Mouse (Mus musculus): ENCODE measurements around the gene Tshz2. TPM values are rescaled to one million over a fixed set of nuclear protein-coding genes. Genes with fewer than 3 reads are reported as not detected.
A peak's percentile ranks its signal among the peaks of the same experiment; 100 is the strongest.

Tshz2 gene
- polyA plus RNA-seq, 1 experiment from 2014 or later: 20.1 TPM

GRCm38 (mm10) chr2:169928447-169929120 is 295.8 kb downstream of the Tshz2 start:
- H3K27ac ChIP-seq (ENCODE audit: low read length): 0 out of 2 replicates have a peak overlapping the region, but pooled peaks have one; percentile 33
- no peak for ATAC-seq (ENCODE audit: insufficient number of reproducible peaks, insufficient read depth, low FRiP score, low read depth)

GRCm38 (mm10) chr2:169929540-169930497 is 297.0 kb downstream of the Tshz2 start:
- Histone ChIP-seq H3K36me3 (ENCODE audit: control insufficient read depth, insufficient read depth, low read length) (no peaks in the 10 kb centered on the region), H3K9me3 (ENCODE audit: control insufficient read depth, low read depth, low read length) (no peaks in the 10 kb centered on the region), H3K4me2 (replicated peaks; ENCODE audit: low read depth, low read length) (peak overlapping the region; percentile 37), H3K9ac (replicated peaks; ENCODE audit: low read depth, low read length) (no peak overlapping the region; the same call in 1 of the 2 replicates), H3K27me3 (ENCODE audit: control insufficient read depth, insufficient read depth, low read length) (no peaks in the 10 kb centered on the region), H3K4me1 (ENCODE audit: control insufficient read depth, insufficient read depth, low read length) (peaks cover 16% of the 10 kb centered on the region), H3K27ac (ENCODE audit: low read length) (no peak overlapping the region), H3K4me3 (ENCODE audit: low read depth, low read length) (peak overlapping the region; percentile 24)
- ATAC-seq (ENCODE audit: insufficient number of reproducible peaks, insufficient read depth, low FRiP score, low read depth): peak; percentile 68
- 49% methylated on average over 23 of the region's 23 CpGs for WGBS

More at GRCm38 (mm10) chr2:169928447-169929120, 295.8 kb downstream of the Tshz2 start:
- no peak overlapping the region for H3K4me2 ChIP-seq (replicated peaks; ENCODE audit: low read depth, low read length)
- H3K4me1 ChIP-seq (ENCODE audit: control insufficient read depth, insufficient read depth, low read length): peaks cover 15% of the 10 kb centered on the region
- H3K4me3 ChIP-seq (ENCODE audit: low read depth, low read length): no peak overlapping the region
- no peak overlapping the region for H3K9ac ChIP-seq (replicated peaks; ENCODE audit: low read depth, low read length)
- H3K27me3 ChIP-seq (ENCODE audit: control insufficient read depth, insufficient read depth, low read length): no peaks in the 10 kb centered on the region
- WGBS: 53% methylated on average over 14 of the region's 14 CpGs
- H3K9me3 ChIP-seq (ENCODE audit: control insufficient read depth, low read depth, low read length): no peaks in the 10 kb centered on the region
- no peaks in the 10 kb centered on the region for H3K36me3 ChIP-seq (ENCODE audit: control insufficient read depth, insufficient read depth, low read length)

GRCm38 (mm10) chr2:169935642-169936041 is 302.8 kb downstream of the Tshz2 start:
- no peak overlapping the region for H3K4me3 ChIP-seq (ENCODE audit: low read depth, low read length)
- no peaks in the 10 kb centered on the region for H3K27me3 ChIP-seq (ENCODE audit: control insufficient read depth, insufficient read depth, low read length)
- no peak overlapping the region for H3K4me2 ChIP-seq (replicated peaks; ENCODE audit: low read depth, low read length)
- H3K4me1 ChIP-seq (ENCODE audit: control insufficient read depth, insufficient read depth, low read length): 0 out of 2 replicates have a peak, but pooled peaks cover 7% of the 10 kb centered on the region
- 51% methylated on average over 6 of the region's 6 CpGs for WGBS
- no peaks in the 10 kb centered on the region for H3K9me3 ChIP-seq (ENCODE audit: control insufficient read depth, low read depth, low read length)
- no peak overlapping the region; the same call in 1 of the 2 replicates for H3K27ac ChIP-seq (ENCODE audit: low read length)
- no peak overlapping the region for H3K9ac ChIP-seq (replicated peaks; ENCODE audit: low read depth, low read length)
- no peak for ATAC-seq (ENCODE audit: insufficient number of reproducible peaks, insufficient read depth, low FRiP score, low read depth)
- H3K36me3 ChIP-seq (ENCODE audit: control insufficient read depth, insufficient read depth, low read length): no peaks in the 10 kb centered on the region

- Histone ChIP-seq H3K9ac (replicated peaks; ENCODE audit: low read depth, low read length) (no peak overlapping the region), H3K4me3 (ENCODE audit: low read depth, low read length) (no peak overlapping the region), H3K27ac (ENCODE audit: low read length) (peak overlapping the region; percentile 70), H3K27me3 (ENCODE audit: control insufficient read depth, insufficient read depth, low read length) (no peaks in the 10 kb centered on the region), H3K9me3 (ENCODE audit: control insufficient read depth, low read depth, low read length) (no peaks in the 10 kb centered on the region), H3K4me2 (replicated peaks; ENCODE audit: low read depth, low read length) (no peak overlapping the region), H3K36me3 (ENCODE audit: control insufficient read depth, insufficient read depth, low read length) (no peaks in the 10 kb centered on the region), H3K4me1 (ENCODE audit: control insufficient read depth, insufficient read depth, low read length) (0 out of 2 replicates have a peak, but pooled peaks cover 4% of the 10 kb centered on the region)
- WGBS: 37% methylated on average over 16 of the region's 16 CpGs
- peak; percentile 83; the same call in 1 of the 2 replicates for ATAC-seq (ENCODE audit: insufficient number of reproducible peaks, insufficient read depth, low FRiP score, low read depth)
Measured at GRCm38 (mm10) chr2:169940297-169941142, 307.7 kb downstream of the Tshz2 start.

- H3K27ac ChIP-seq (ENCODE audit: low read length): no peak overlapping the region
- no peaks in the 10 kb centered on the region for H3K9me3 ChIP-seq (ENCODE audit: control insufficient read depth, low read depth, low read length)
- 82% methylated on average over 6 of the region's 6 CpGs for WGBS
Measured at GRCm38 (mm10) chr2:169943727-169944126, 310.9 kb downstream of the Tshz2 start.

GRCm38 (mm10) chr2:169948139-169948538 is 315.3 kb downstream of the Tshz2 start:
- H3K4me2 ChIP-seq (replicated peaks; ENCODE audit: low read depth, low read length): no peak overlapping the region
- H3K36me3 ChIP-seq (ENCODE audit: control insufficient read depth, insufficient read depth, low read length): no peaks in the 10 kb centered on the region
- H3K27ac ChIP-seq (ENCODE audit: low read length): no peak overlapping the region
- no peaks in the 10 kb centered on the region for H3K9me3 ChIP-seq (ENCODE audit: control insufficient read depth, low read depth, low read length)
- H3K27me3 ChIP-seq (ENCODE audit: control insufficient read depth, insufficient read depth, low read length): no peaks in the 10 kb centered on the region
- ATAC-seq (ENCODE audit: insufficient number of reproducible peaks, insufficient read depth, low FRiP score, low read depth): no peak
- H3K4me3 ChIP-seq (ENCODE audit: low read depth, low read length): no peak overlapping the region
- H3K9ac ChIP-seq (replicated peaks; ENCODE audit: low read depth, low read length): no peak overlapping the region
- H3K4me1 ChIP-seq (ENCODE audit: control insufficient read depth, insufficient read depth, low read length): peaks cover 4% of the 10 kb centered on the region; the same call in 1 of the 2 replicates
- 61% methylated on average over 6 of the region's 6 CpGs for WGBS

More at GRCm38 (mm10) chr2:169943727-169944126, 310.9 kb downstream of the Tshz2 start:
- H3K4me2 ChIP-seq (replicated peaks; ENCODE audit: low read depth, low read length): no peak overlapping the region
- H3K4me3 ChIP-seq (ENCODE audit: low read depth, low read length): no peak overlapping the region
- no peak for ATAC-seq (ENCODE audit: insufficient number of reproducible peaks, insufficient read depth, low FRiP score, low read depth)
- H3K4me1 ChIP-seq (ENCODE audit: control insufficient read depth, insufficient read depth, low read length): 0 out of 2 replicates have a peak, but pooled peaks cover 4% of the 10 kb centered on the region
- no peaks in the 10 kb centered on the region for H3K27me3 ChIP-seq (ENCODE audit: control insufficient read depth, insufficient read depth, low read length)
- H3K9ac ChIP-seq (replicated peaks; ENCODE audit: low read depth, low read length): no peak overlapping the region
- no peaks in the 10 kb centered on the region for H3K36me3 ChIP-seq (ENCODE audit: control insufficient read depth, insufficient read depth, low read length)

- H3K9ac ChIP-seq (replicated peaks; ENCODE audit: low read depth, low read length): no peak overlapping the region
- no peak overlapping the region for H3K4me3 ChIP-seq (ENCODE audit: low read depth, low read length)
- no peak overlapping the region for H3K4me2 ChIP-seq (replicated peaks; ENCODE audit: low read depth, low read length)
- peaks cover 4% of the 10 kb centered on the region; the same call in 1 of the 2 replicates for H3K4me1 ChIP-seq (ENCODE audit: control insufficient read depth, insufficient read depth, low read length)
- WGBS: 50% methylated on average over 8 of the region's 8 CpGs
- H3K9me3 ChIP-seq (ENCODE audit: control insufficient read depth, low read depth, low read length): no peaks in the 10 kb centered on the region
- H3K36me3 ChIP-seq (ENCODE audit: control insufficient read depth, insufficient read depth, low read length): no peaks in the 10 kb centered on the region
- H3K27ac ChIP-seq (ENCODE audit: low read length): peak overlapping the region; percentile 40; the same call in 1 of the 2 replicates
- no peaks in the 10 kb centered on the region for H3K27me3 ChIP-seq (ENCODE audit: control insufficient read depth, insufficient read depth, low read length)
- no peak for ATAC-seq (ENCODE audit: insufficient number of reproducible peaks, insufficient read depth, low FRiP score, low read depth)
Measured at GRCm38 (mm10) chr2:169951041-169951440, 318.2 kb downstream of the Tshz2 start.

Data from stomach, embryonic 14.5 days (tissue).